Mouse (Mus musculus) G1E (cell line): ENCODE results near the gene Tnnc1. TPM values are rescaled to one million over a fixed set of nuclear protein-coding genes. Genes with fewer than 3 reads are reported as not detected.

Experiments
- ATAC-seq: 2 replicates; pipeline ENCODE4 v1.8.0; 2016; ENCODE audit warnings: mild to moderate bottlenecking; ENCODE audit not compliant: insufficient number of reproducible peaks, poor library complexity, low FRiP score, severe bottlenecking; ENCODE audit errors: extremely low read depth
- DNase-seq: peaks from one replicate; pipeline ENCODE4 v3.0.0; 2012; ENCODE audit warnings: low spot score
- H3K27me3 ChIP-seq: 2 replicates; pipeline ENCODE4 v1.6.1; 2012; ENCODE audit warnings: mild to moderate bottlenecking, low read length, inconsistent platforms; ENCODE audit not compliant: insufficient read depth
- H3K36me3 ChIP-seq: replicated peaks from 2 replicates; pipeline ENCODE3; 2012; ENCODE audit warnings: mild to moderate bottlenecking, inconsistent platforms
- H3K4me1 ChIP-seq: 2 replicates; pipeline ENCODE4 v1.6.1; 2012; ENCODE audit warnings: low read depth, low read length, inconsistent platforms, mixed read lengths; ENCODE audit not compliant: insufficient read depth
- H3K4me3 ChIP-seq: 2 replicates; pipeline ENCODE4 v1.5.1; 2012; ENCODE audit warnings: low read depth, mild to moderate bottlenecking, inconsistent platforms, low read length, moderate library complexity, mixed read lengths
- H3K9me3 ChIP-seq: replicated peaks from 2 replicates; pipeline ENCODE4 v1.6.1; 2012; ENCODE audit warnings: inconsistent platforms
- CTCF ChIP-seq: IDR thresholded peaks from 2 replicates; pipeline ENCODE4 v1.5.1; 2012; ENCODE audit warnings: low read depth, low read length, inconsistent platforms, mixed read lengths
- GATA1 ChIP-seq: IDR thresholded peaks from 2 replicates; pipeline ENCODE4 v1.6.1; 2012; ENCODE audit warnings: borderline replicate concordance, low read length, inconsistent platforms, mixed read lengths
- GATA2 ChIP-seq: IDR thresholded peaks from 2 replicates; pipeline ENCODE4 v1.6.1; 2012; ENCODE audit warnings: low read depth, low read length, inconsistent platforms, borderline replicate concordance
- POLR2AphosphoS5 ChIP-seq: IDR thresholded peaks from 2 replicates; pipeline ENCODE4 v1.6.1; 2012; ENCODE audit warnings: low read depth, low read length, inconsistent platforms; ENCODE audit not compliant: insufficient replicate concordance
- TAL1 ChIP-seq: conservative IDR thresholded peaks from 2 replicates; pipeline ENCODE4 v1.6.1; 2012; ENCODE audit warnings: low read depth, low read length, inconsistent platforms, mixed read lengths
- polyA plus RNA-seq: library from polyadenylated mRNA; stranded (reverse); fragments of >175 nt; gene quantifications from 2 replicates; pipeline ENCODE4 v1.2.3, GENCODE M21; 2012
- total RNA-seq, 2 experiments: library from RNA; stranded (forward) in 1 of 2; stranded (reverse) in 1 of 2; fragments of 200-1000 nt in 1 of 2; fragments of >200 nt in 1 of 2; fragmentation: Nextera tagmentation in 1 of 2; gene quantifications; 2 replicates each; pipeline ENCODE4 v1.2.3; 2014 to 2017

The Tnnc1 gene
- total and polyA plus RNA-seq, 3 experiments, result 0.08 to 3.3 (median 1.1) TPM

DNA sequence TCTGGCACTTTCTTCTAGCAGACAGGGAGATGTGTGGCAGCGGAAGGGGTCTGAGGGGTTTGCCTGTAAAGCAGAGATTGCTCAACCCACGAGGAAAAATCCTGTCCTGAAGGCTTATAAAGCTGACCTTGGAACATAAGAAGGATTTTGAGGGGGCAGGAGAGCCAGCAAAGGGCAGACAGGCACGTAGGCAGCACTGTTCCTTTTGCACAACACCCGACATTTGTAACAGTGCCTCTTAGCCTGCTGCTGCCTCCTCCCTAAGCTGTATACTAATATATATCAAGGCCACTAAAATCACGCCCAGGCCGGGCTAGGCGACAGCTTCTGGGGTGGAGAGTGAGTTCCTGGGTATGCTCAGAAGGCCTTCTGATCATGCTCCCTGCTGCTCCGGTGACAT lies 22.3 kb downstream of the Tnnc1 start:
- peaks cover 89% of the 10 kb centered on the region for H3K27me3 ChIP-seq
- TF ChIP-seq CTCF (no peak), GATA1 (no peak), TAL1 (no peak), GATA2 (no peak), POLR2AphosphoS5 (no peak)
- ATAC-seq, result no peak

GRCm38 (mm10) chr14:31232404-31233069 lies 24.4 kb downstream of the Tnnc1 start:
- peaks cover 11% of the 10 kb centered on the region for H3K4me1 ChIP-seq
- no peaks in the 10 kb centered on the region for H3K9me3 ChIP-seq
- no peak for TF ChIP-seq CTCF
- TF ChIP-seq POLR2AphosphoS5, result no peak
- no peak for TF ChIP-seq TAL1
- TF ChIP-seq GATA1, result no peak
- TF ChIP-seq GATA2, result no peak
- no peaks in the 10 kb centered on the region for H3K36me3 ChIP-seq
- peaks cover 74% of the 10 kb centered on the region for H3K27me3 ChIP-seq
- DNase-seq, result no peak
- no peak overlapping the region for H3K4me3 ChIP-seq
- ATAC-seq, result no peak

More for the DNA sequence above, 22.3 kb downstream of the Tnnc1 start:
- H3K36me3 ChIP-seq, result no peaks in the 10 kb centered on the region
- peaks cover 11% of the 10 kb centered on the region for H3K4me1 ChIP-seq
- no peak overlapping the region for H3K4me3 ChIP-seq
- DNase-seq, result no peak
- no peaks in the 10 kb centered on the region for H3K9me3 ChIP-seq

DNA sequence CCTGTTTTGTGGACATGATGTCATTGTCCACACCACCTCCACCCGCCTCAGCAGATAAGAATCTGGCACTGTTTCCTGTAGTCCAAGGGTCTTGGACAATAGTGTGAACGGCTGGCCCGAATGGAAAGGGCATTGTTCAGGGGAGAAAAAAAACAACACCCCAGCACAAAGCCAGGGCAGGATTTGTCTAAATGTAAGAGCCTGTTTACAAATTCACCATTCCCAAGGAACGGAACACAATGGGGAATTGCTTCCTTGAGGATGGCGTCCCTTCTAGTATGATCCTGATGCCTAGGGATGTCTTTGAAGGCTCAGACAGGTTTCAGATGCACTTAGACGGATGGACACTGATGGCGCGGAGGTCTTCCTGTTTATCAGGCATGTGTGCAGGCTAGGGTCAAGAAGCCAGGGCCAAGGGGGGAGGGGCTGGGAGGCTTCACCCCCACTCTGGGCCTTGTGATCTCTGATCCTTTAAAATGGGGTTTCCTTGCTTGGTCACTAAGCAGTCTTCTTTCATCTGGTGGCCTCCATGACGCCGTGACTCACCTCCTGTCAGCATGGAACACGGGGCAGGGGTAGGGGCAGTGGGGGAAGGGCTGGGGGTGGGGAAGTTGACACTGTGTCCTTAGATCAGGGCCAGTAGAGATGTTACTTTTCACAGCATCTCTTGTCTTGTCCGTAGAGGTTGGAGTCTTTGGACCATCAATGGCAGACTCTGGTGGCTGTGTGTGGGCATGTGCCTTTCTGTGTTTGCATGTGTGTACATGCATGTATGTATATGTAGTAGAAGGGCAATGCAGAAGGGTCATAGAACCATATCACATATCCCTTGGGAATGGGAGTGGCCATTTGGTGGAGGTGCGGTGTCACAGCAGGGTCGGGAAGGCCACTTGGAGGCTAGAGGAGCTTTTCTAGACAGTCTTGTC lies 25.2 kb downstream of the Tnnc1 start:
- DNase-seq (no peak), ATAC-seq (no peak)
- no peaks in the 10 kb centered on the region for H3K9me3 ChIP-seq
- H3K4me1 ChIP-seq, result peaks cover 11% of the 10 kb centered on the region
- H3K36me3 ChIP-seq, result no peaks in the 10 kb centered on the region
- H3K27me3 ChIP-seq, result peaks cover 66% of the 10 kb centered on the region
- H3K4me3 ChIP-seq, result no peak overlapping the region
- TF ChIP-seq GATA1 (no peak), POLR2AphosphoS5 (no peak), CTCF (no peak), GATA2 (no peak), TAL1 (no peak)

- Histone ChIP-seq H3K4me3 (no peak overlapping the region), H3K36me3 (peaks cover 3% of the 10 kb centered on the region)
- DNase-seq, result peak; percentile 49
Measured at GRCm38 (mm10) chr14:31233996-31234591, 26.0 kb downstream of the Tnnc1 start.

GRCm38 (mm10) chr14:31237101-31237882 lies 29.2 kb downstream of the Tnnc1 start:
- peaks cover 29% of the 10 kb centered on the region for H3K27me3 ChIP-seq
- ATAC-seq (no peak), DNase-seq (no peak)
- H3K4me1 ChIP-seq, result peaks cover 7% of the 10 kb centered on the region
- TF ChIP-seq GATA2, result no peak
- TF ChIP-seq POLR2AphosphoS5, result no peak
- TF ChIP-seq TAL1, result no peak
- no peak for TF ChIP-seq GATA1
- no peak for TF ChIP-seq CTCF
- no peaks in the 10 kb centered on the region for H3K9me3 ChIP-seq
- H3K36me3 ChIP-seq, result peaks cover 8% of the 10 kb centered on the region
- H3K4me3 ChIP-seq, result no peak overlapping the region

More at GRCm38 (mm10) chr14:31233996-31234591, 26.0 kb downstream of the Tnnc1 start:
- H3K9me3 ChIP-seq, result no peaks in the 10 kb centered on the region
- H3K27me3 ChIP-seq, result peaks cover 58% of the 10 kb centered on the region
- H3K4me1 ChIP-seq, result peaks cover 7% of the 10 kb centered on the region
- peak; percentile 22 for ATAC-seq
- peak; percentile 76 for TF ChIP-seq CTCF
- TF ChIP-seq POLR2AphosphoS5, result no peak
